Mouse (Mus musculus): ENCODE measurements around the gene Wars. TPM values are rescaled to one million over a fixed set of nuclear protein-coding genes. Genes with fewer than 3 reads are reported as not detected.
"Not testable (repeated sequence)": the region's sequence is repeated elsewhere in the genome, so short reads cannot be mapped to it uniquely, and the experiment has no call there.

Wars gene
- polyA plus RNA-seq, 1 experiment from 2014 or later, result 102 TPM

DNA sequence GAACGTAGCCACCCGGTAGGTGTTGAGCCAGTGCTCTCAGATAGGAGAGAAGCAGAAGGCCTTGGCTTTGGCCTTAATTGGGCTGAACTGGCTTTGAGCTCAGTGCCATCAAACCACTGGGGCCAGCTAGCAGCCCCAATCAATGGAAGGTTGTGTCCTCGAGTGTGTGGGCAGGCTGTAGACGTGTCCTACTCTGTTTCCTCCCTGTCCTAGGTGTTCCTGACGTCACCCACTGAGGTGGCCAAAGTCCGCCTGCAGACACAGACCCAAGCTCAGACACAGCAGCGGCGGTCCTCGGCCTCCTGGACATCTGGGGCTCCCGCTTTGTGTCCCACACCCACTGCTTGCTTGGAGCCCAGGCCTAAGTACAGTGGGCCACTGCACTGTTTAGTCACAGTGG is 38.9 kb downstream of the Wars start:
- Histone ChIP-seq H3K27ac (replicated peaks) (no peak overlapping the region), H3K4me2 (no peak overlapping the region), H3K4me1 (peaks cover 7% of the 10 kb centered on the region), H3K36me3 (peaks cover 8% of the 10 kb centered on the region), H3K9me3 (replicated peaks) (no peaks in the 10 kb centered on the region), H3K9ac (replicated peaks) (no peak overlapping the region), H3K27me3 (replicated peaks) (no peaks in the 10 kb centered on the region), H3K4me3 (replicated peaks) (no peak overlapping the region)
- WGBS, result 93% methylated on average over 10 of the region's 10 CpGs
- ATAC-seq (ENCODE audit: low FRiP score), result no peak

DNA sequence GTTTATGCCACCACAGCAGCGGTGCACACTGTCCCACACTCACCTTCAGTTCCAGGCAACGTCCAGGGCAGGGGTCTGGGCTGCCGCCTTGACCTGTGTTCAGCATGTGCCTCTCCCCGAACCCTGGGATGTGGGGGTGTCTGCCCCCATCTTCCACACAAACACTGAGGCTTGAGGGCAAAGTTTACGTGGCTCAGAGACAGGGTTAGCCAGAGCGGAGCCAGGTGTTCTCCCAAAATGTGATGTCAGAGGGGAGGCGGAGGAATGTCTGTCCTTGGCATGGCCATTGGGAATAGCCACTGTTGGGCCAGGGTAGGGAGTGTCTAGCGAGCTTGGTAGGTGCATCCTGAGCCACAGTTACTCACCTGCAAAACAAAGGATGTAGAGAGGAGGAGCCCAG is 41.2 kb downstream of the Wars start:
- Histone ChIP-seq H3K4me2 (no peak overlapping the region), H3K36me3 (no peaks in the 10 kb centered on the region), H3K9ac (replicated peaks) (no peak overlapping the region), H3K4me3 (replicated peaks) (no peak overlapping the region), H3K4me1 (peaks cover 7% of the 10 kb centered on the region), H3K27me3 (replicated peaks) (no peaks in the 10 kb centered on the region), H3K27ac (replicated peaks) (no peak overlapping the region), H3K9me3 (replicated peaks) (no peaks in the 10 kb centered on the region)
- ATAC-seq (ENCODE audit: low FRiP score), result no peak
- WGBS, result 91% methylated on average over 8 of the region's 8 CpGs

GRCm38 (mm10) chr12:108850886-108851285 is 43.1 kb downstream of the Wars start:
- 88% methylated on average over 8 of the region's 8 CpGs for WGBS
- no peak overlapping the region for H3K9ac ChIP-seq (replicated peaks)
- ATAC-seq (ENCODE audit: low FRiP score), result no peak
- H3K4me3 ChIP-seq (replicated peaks), result no peak overlapping the region
- H3K36me3 ChIP-seq, result no peaks in the 10 kb centered on the region
- no peak overlapping the region for H3K27ac ChIP-seq (replicated peaks)
- H3K4me1 ChIP-seq, result peaks cover 7% of the 10 kb centered on the region
- no peaks in the 10 kb centered on the region for H3K27me3 ChIP-seq (replicated peaks)
- no peaks in the 10 kb centered on the region for H3K9me3 ChIP-seq (replicated peaks)
- H3K4me2 ChIP-seq, result no peak overlapping the region

GRCm38 (mm10) chr12:108850129-108850528 is 43.8 kb downstream of the Wars start:
- H3K9ac ChIP-seq (replicated peaks), result no peak overlapping the region

DNA sequence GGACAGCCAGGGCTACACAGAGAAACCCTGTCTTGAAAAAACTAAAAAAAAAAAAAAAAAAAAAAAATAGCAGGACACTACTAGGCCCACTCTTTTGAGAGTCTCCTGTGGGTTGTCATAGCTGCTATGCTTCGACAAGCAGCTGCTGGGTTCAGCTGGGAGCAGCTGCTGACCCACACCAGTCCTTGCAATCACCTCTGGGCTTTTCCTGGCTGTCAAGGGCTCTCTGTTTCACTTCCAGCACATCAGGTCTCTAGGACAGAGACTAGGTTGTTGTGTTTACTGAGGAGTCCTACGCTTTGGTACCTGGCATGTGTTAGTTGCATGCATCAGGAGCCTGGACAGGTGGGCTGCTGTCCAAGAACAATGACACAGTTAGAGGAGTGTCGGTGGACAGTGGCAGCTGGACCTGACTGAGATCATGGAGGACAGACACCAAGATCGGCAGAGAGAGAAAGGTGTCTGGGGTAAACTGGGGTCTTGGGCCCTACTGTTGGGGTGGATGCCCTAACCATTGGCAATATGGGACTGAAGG is 44.4 kb downstream of the Wars start:
- peaks cover 7% of the 10 kb centered on the region for H3K4me1 ChIP-seq
- peaks cover 10% of the 10 kb centered on the region for H3K36me3 ChIP-seq
- ATAC-seq (ENCODE audit: low FRiP score), result no peak
- no peaks in the 10 kb centered on the region for H3K9me3 ChIP-seq (replicated peaks)
- H3K9ac ChIP-seq (replicated peaks), result no peak overlapping the region
- no peak overlapping the region for H3K4me3 ChIP-seq (replicated peaks)
- H3K27ac ChIP-seq (replicated peaks), result no peak overlapping the region
- 75% methylated on average over 4 of the region's 4 CpGs for WGBS
- no peak overlapping the region for H3K4me2 ChIP-seq
- no peaks in the 10 kb centered on the region for H3K27me3 ChIP-seq (replicated peaks)

More at GRCm38 (mm10) chr12:108850129-108850528, 43.8 kb downstream of the Wars start:
- no peak overlapping the region for H3K27ac ChIP-seq (replicated peaks)
- no peak overlapping the region for H3K4me2 ChIP-seq
- H3K4me3 ChIP-seq (replicated peaks), result no peak overlapping the region
- H3K27me3 ChIP-seq (replicated peaks), result no peaks in the 10 kb centered on the region
- 66% methylated on average over 8 of the region's 8 CpGs for WGBS
- H3K4me1 ChIP-seq, result peaks cover 7% of the 10 kb centered on the region
- peaks cover 4% of the 10 kb centered on the region for H3K36me3 ChIP-seq
- no peaks in the 10 kb centered on the region for H3K9me3 ChIP-seq (replicated peaks)
- no peak for ATAC-seq (ENCODE audit: low FRiP score)

GRCm38 (mm10) chr12:108848033-108848432 is 45.9 kb downstream of the Wars start:
- peaks cover 16% of the 10 kb centered on the region for H3K36me3 ChIP-seq
- H3K4me3 ChIP-seq (replicated peaks); H3K9me3 ChIP-seq (replicated peaks); H3K27ac ChIP-seq (replicated peaks); H3K9ac ChIP-seq (replicated peaks); H3K27me3 ChIP-seq (replicated peaks); H3K4me2 ChIP-seq; ATAC-seq (ENCODE audit: low FRiP score); H3K4me1 ChIP-seq: not testable (repeated sequence)
- WGBS, result 91% methylated on average over 3 of the region's 3 CpGs

DNA sequence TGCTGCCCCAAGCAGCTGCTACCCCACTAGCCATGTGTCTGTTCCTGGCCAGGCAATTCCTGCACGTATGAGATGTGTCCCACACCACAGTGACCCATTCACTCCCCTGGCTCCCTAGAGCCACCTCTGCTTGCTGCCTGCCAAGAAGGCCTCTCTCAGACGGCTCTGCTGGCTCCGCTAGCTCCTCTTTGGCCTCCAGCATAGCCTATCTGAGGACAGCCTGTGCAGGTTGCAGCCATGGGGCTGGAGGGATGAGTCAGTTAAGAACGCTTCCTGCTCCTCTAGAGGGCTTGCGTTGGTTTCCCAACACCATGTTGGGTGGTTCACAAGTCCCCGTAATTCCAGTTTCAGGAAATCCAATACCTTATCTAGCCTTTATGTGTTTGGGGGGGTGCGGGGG is 51.3 kb downstream of the Wars start:
- no peak for ATAC-seq (ENCODE audit: low FRiP score)
- WGBS, result 90% methylated on average over 7 of the region's 7 CpGs
- H3K36me3 ChIP-seq, result peaks cover 36% of the 10 kb centered on the region
- no peaks in the 10 kb centered on the region for H3K9me3 ChIP-seq (replicated peaks)
- H3K4me2 ChIP-seq, result no peak overlapping the region
- H3K27me3 ChIP-seq (replicated peaks), result no peaks in the 10 kb centered on the region
- H3K27ac ChIP-seq (replicated peaks), result no peak overlapping the region
- no peak overlapping the region for H3K4me3 ChIP-seq (replicated peaks)
- peaks cover 14% of the 10 kb centered on the region for H3K4me1 ChIP-seq
- H3K9ac ChIP-seq (replicated peaks), result no peak overlapping the region

DNA sequence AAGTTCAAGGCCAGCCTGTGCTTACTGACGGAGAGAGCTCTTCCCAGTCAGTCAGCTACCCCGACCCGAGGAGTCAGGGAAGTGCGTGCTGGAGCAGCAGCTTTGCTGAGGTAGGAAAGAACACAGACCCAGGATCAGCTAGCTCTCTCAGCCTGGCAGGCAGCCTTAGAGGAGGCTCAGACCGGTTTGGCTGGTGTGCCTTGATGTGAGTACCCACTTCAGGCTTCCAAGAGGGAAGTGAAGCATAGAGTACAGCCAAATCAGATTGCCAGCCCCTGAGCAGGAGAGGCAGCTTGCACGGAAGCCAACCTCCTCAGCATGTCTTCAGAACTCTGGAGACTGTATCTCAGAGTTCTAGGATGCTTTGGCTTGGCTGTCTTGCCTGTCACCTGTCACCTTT is 52.8 kb downstream of the Wars start:
- ATAC-seq (ENCODE audit: low FRiP score), result no peak
- no peak overlapping the region for H3K9ac ChIP-seq (replicated peaks)
- H3K27ac ChIP-seq (replicated peaks), result no peak overlapping the region
- H3K27me3 ChIP-seq (replicated peaks), result no peaks in the 10 kb centered on the region
- WGBS, result 92% methylated on average over 6 of the region's 6 CpGs
- peaks cover 29% of the 10 kb centered on the region for H3K4me1 ChIP-seq
- no peak overlapping the region for H3K4me3 ChIP-seq (replicated peaks)
- H3K9me3 ChIP-seq (replicated peaks), result no peaks in the 10 kb centered on the region
- H3K36me3 ChIP-seq, result peaks cover 36% of the 10 kb centered on the region
- H3K4me2 ChIP-seq, result no peak overlapping the region

- Histone ChIP-seq H3K4me2 (peak overlapping the region; percentile 93), H3K36me3 (peaks cover 9% of the 10 kb centered on the region), H3K27ac (replicated peaks) (peak overlapping the region; percentile 86), H3K9me3 (replicated peaks) (no peaks in the 10 kb centered on the region), H3K27me3 (replicated peaks) (no peaks in the 10 kb centered on the region), H3K4me1 (peaks cover 59% of the 10 kb centered on the region), H3K9ac (replicated peaks) (peak overlapping the region; percentile 67), H3K4me3 (replicated peaks) (peak overlapping the region; percentile 88)
- 67% methylated on average over 7 of the region's 7 CpGs for WGBS
- ATAC-seq (ENCODE audit: low FRiP score), result no peak
These were observed 57.3 kb downstream of the Wars start for GRCm38 (mm10) chr12:108836722-108837121.

DNA sequence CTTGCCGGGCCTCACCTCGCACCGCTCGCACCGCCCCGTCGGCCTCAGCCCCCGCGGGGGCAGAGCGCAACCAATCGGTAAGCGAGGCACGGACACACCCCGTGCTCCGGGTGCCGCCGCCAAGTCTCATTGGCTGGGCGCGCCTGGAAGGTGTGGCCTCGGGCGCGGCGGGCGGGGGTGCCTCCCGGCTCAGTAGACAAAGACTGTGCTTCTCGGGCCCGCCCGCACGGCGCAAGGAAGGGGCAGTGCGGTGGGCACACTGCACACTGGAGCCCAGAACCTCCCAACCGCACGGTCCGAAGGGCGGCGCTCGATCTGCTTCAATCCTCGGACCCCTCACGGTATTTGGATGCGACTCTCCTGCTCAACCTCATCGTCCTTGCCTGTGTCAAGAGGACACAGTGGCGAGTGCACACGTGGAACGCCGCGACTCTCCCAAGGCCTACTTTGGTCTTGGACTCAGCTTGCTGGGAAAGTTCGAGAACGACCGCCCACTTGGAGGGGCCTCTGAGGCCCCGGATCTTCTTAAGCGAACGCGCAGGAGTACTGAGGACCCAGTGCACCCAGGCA is 58.0 kb downstream of the Wars start, which contains the start of the genes Slc25a29 and Slc25a47:
Slc25a29 (minus strand) TSS at position 44 of the 570 bp plus-strand sequence.
Slc25a47 (plus strand) TSS at position 207 of the 570 bp plus-strand sequence.
- Histone ChIP-seq H3K27ac (replicated peaks) (peak within 1 kb of the TSS; percentile 86), H3K9ac (replicated peaks) (peak within 1 kb of the TSS; percentile 67), H3K27me3 (replicated peaks) (no peaks in the 10 kb centered on the region), H3K4me1 (peaks cover 59% of the 10 kb centered on the region), H3K9me3 (replicated peaks) (no peaks in the 10 kb centered on the region), H3K4me3 (replicated peaks) (peak within 1 kb of the TSS; percentile 88), H3K4me2 (peak within 1 kb of the TSS; percentile 93), H3K36me3 (peaks cover 1% of the 10 kb centered on the region)
- peak; percentile 98 for ATAC-seq (ENCODE audit: low FRiP score)
- WGBS, result 1% methylated on average over 50 of the region's 53 CpGs

GRCm38 (mm10) chr12:108835208-108835839 is 58.6 kb downstream of the Wars start:
- H3K4me2 ChIP-seq, result peak overlapping the region; percentile 93
- ATAC-seq (ENCODE audit: low FRiP score), result peak; percentile 34
- peak overlapping the region; percentile 86 for H3K27ac ChIP-seq (replicated peaks)
- H3K9ac ChIP-seq (replicated peaks), result peak overlapping the region; percentile 67
- no peaks in the 10 kb centered on the region for H3K36me3 ChIP-seq
- H3K4me1 ChIP-seq, result peaks cover 59% of the 10 kb centered on the region
- no peaks in the 10 kb centered on the region for H3K27me3 ChIP-seq (replicated peaks)
- peak overlapping the region; percentile 88 for H3K4me3 ChIP-seq (replicated peaks)
- H3K9me3 ChIP-seq (replicated peaks), result no peaks in the 10 kb centered on the region
- 2% methylated on average over 50 of the region's 51 CpGs for WGBS

DNA sequence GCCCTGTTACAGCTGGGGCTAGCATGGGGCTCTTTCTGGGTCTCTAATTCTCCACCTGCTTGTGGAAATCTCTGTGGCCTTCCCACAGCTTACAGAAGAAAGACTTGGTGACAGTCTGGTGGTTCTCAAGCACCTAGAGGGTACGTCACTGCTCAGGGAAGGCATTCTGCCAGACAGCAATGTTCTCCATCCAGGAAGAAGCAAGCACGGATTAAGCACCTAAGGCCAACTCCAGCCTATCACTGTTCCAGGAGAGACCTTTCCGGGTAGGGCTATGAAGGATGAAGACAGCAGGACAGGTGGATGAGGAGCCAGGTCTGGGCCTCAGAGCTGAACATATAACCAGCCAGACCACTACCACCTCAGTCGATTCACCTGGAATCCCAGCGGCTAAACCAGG is 59.2 kb downstream of the Wars start:
- Histone ChIP-seq H3K4me3 (replicated peaks) (peak overlapping the region; percentile 88), H3K4me2 (peak overlapping the region; percentile 93), H3K4me1 (peaks cover 57% of the 10 kb centered on the region), H3K9ac (replicated peaks) (peak overlapping the region; percentile 67; the same call in 1 of the 2 replicates), H3K9me3 (replicated peaks) (no peaks in the 10 kb centered on the region), H3K36me3 (no peaks in the 10 kb centered on the region), H3K27ac (replicated peaks) (no peak overlapping the region), H3K27me3 (replicated peaks) (no peaks in the 10 kb centered on the region)
- no peak for ATAC-seq (ENCODE audit: low FRiP score)
- WGBS, result 43% methylated on average over 5 of the region's 5 CpGs

Measured in neural tube, embryonic 15.5 days (tissue).